Comparison of ENCODE assay signal across 33 mouse cellular contexts in the genomic region with DNA sequence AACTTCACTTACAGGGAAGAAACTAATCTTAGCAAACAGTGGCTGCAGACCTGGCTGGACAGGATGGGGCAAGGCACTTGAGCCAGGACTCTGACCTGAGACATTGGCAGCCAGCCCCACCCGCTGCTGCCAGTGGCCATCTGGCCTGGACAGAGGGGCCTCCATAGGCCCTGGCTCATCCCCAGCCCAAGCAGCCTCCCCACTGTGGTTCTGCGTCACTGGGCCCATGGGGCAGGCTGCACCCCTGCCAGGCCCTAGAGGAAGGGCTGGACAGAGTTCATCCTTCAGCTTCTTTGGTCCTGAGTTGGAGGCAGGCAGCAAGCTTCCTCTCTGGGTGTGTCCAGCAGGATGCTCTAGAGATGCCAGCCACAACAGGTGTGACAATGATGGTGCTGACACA. TPM values are rescaled to one million over a fixed set of nuclear protein-coding genes. Genes with fewer than 3 reads are reported as not detected.
A peak's percentile ranks its signal among the peaks of the same experiment; 100 is the strongest.
DNase-seq lines count a peak whose midpoint lies in the region; ATAC-seq and TF ChIP-seq lines count a peak whose summit lies in the region.
"Had no signal": no experiment of that assay in that cellular context is flagged by ENCODE, and none has a peak within 500 bp of the region (broad histone marks: within the 10 kb centered on the region; RNA-seq: fewer than 3 reads in every experiment).

No protein-coding gene starts in this region.

- WGBS in midbrain, embryonic 11.5 days: 81% methylated on average over 2 of the region's 2 CpGs

- H3K27me3 ChIP-seq in testis, adult 2 months (ENCODE audit: control insufficient read depth, insufficient read depth, low read length): no peaks in the 10 kb centered on the region
- H3K27me3 ChIP-seq in midbrain, embryonic 11.5 days (ENCODE audit: control insufficient read depth, insufficient read depth, low read length): no peaks in the 10 kb centered on the region
- H3K27me3 ChIP-seq: embryonic facial prominence, embryonic 13.5 days; forebrain, embryonic 12.5 days; intestine, embryonic 15.5 days; limb, embryonic 12.5 days had no signal

- H3K4me3 ChIP-seq in testis, adult 2 months (ENCODE audit: control insufficient read depth, low read depth, low read length): peak overlapping the region; percentile 58
- no peak overlapping the region for H3K4me3 ChIP-seq in midbrain, embryonic 11.5 days (ENCODE audit: low read depth, low read length)
- H3K4me3 ChIP-seq: embryonic facial prominence, embryonic 13.5 days; erythroblast, embryonic 14.5 days; forebrain, embryonic 12.5 days; heart, embryonic 12.5 days; hindbrain, embryonic 10.5 days; intestine, embryonic 15.5 days; limb, embryonic 12.5 days; midbrain, embryonic 13.5 days had no signal

- no peaks in the 10 kb centered on the region for H3K9me3 ChIP-seq in midbrain, embryonic 11.5 days (ENCODE audit: control insufficient read depth, low read length)
- H3K9me3 ChIP-seq: embryonic facial prominence, embryonic 13.5 days; forebrain, embryonic 12.5 days; heart, embryonic 12.5 days; hindbrain, embryonic 10.5 days; intestine, embryonic 15.5 days; limb, embryonic 12.5 days; midbrain, embryonic 13.5 days had no signal

- no peak overlapping the region for H3K9ac ChIP-seq in midbrain, embryonic 11.5 days (ENCODE audit: low read length)
- H3K9ac ChIP-seq: embryonic facial prominence, embryonic 13.5 days; forebrain, embryonic 12.5 days; heart, embryonic 12.5 days; intestine, embryonic 15.5 days; limb, embryonic 12.5 days; liver, postnatal 0 days; midbrain, embryonic 13.5 days had no signal

- no peak for TF ChIP-seq CTCF in testis, adult 2 months (IDR thresholded peaks at IDR 0.05; ENCODE audit: control insufficient read depth, insufficient read depth, insufficient replicate concordance, low read depth, low read length)

- H3K4me1 ChIP-seq in testis, adult 2 months (ENCODE audit: control insufficient read depth, insufficient read depth, low read length): no peaks in the 10 kb centered on the region
- H3K4me1 ChIP-seq in midbrain, embryonic 11.5 days (ENCODE audit: control insufficient read depth, insufficient read depth, low read length): no peaks in the 10 kb centered on the region
- H3K4me1 ChIP-seq: embryonic facial prominence, embryonic 13.5 days; forebrain, embryonic 12.5 days; heart, embryonic 12.5 days; hindbrain, embryonic 10.5 days; intestine, embryonic 15.5 days; limb, embryonic 12.5 days; midbrain, embryonic 13.5 days had no signal

- DNase-seq in testis, postnatal 10 days (ENCODE audit: low spot score): no peak
- DNase-seq in cerebellum, adult 11-12 months: peak; percentile 95
- DNase-seq in cerebellum, postnatal 10 days: peak; percentile 90 to 93
- no peak for DNase-seq in midbrain, embryonic 11.5 days (ENCODE audit: low spot score, missing footprints)
- no peak for DNase-seq in retina, postnatal 1 day
- no peak for DNase-seq in adrenal gland, postnatal 10 days
- DNase-seq: adrenal gland, postnatal 25 days; gastrocnemius, postnatal 25 days; heart, adult 18-20 months; heart, postnatal 10 days; liver, postnatal 0 days; lung, postnatal 10 days; right cerebral cortex, postnatal 14 days; spleen, adult 18-20 months; thymus, postnatal 25 days had no signal

- H3K36me3 ChIP-seq in testis, adult 2 months (ENCODE audit: control insufficient read depth, insufficient read depth, low read length): no peaks in the 10 kb centered on the region
- no peaks in the 10 kb centered on the region for H3K36me3 ChIP-seq in midbrain, embryonic 11.5 days (ENCODE audit: control insufficient read depth, insufficient read depth, low read length)
- H3K36me3 ChIP-seq: embryonic facial prominence, embryonic 13.5 days; forebrain, embryonic 12.5 days; heart, embryonic 12.5 days; hindbrain, embryonic 10.5 days; intestine, embryonic 15.5 days; limb, embryonic 12.5 days; midbrain, embryonic 13.5 days had no signal

- H3K4me2 ChIP-seq in midbrain, embryonic 11.5 days: no peak overlapping the region
- H3K4me2 ChIP-seq: embryonic facial prominence, embryonic 13.5 days; forebrain, embryonic 12.5 days; heart, embryonic 12.5 days; intestine, embryonic 15.5 days; limb, embryonic 12.5 days; liver, embryonic 11.5 days; midbrain, embryonic 13.5 days had no signal

- ATAC-seq in midbrain, embryonic 11.5 days (ENCODE audit: low FRiP score): no peak
- ATAC-seq: hindbrain, embryonic 16.5 days; intestine, embryonic 15.5 days; liver, postnatal 0 days; midbrain, embryonic 13.5 days had no signal

- H3K27ac ChIP-seq in testis, adult 2 months (ENCODE audit: control insufficient read depth, insufficient read depth, low read depth, low read length): no peak overlapping the region
- no peak overlapping the region for H3K27ac ChIP-seq in midbrain, embryonic 11.5 days (ENCODE audit: low read depth, low read length)
- H3K27ac ChIP-seq: embryonic facial prominence, embryonic 13.5 days; forebrain, embryonic 12.5 days; hindbrain, embryonic 10.5 days; intestine, embryonic 15.5 days; kidney, postnatal 0 days; limb, embryonic 12.5 days; midbrain, embryonic 13.5 days had no signal

- no peak for TF ChIP-seq POLR2A in testis, adult 2 months (IDR thresholded peaks at IDR 0.05; ENCODE audit: control insufficient read depth, low read depth, low read length)

RNA-seq across cellular contexts. Expression of a gene that starts 3.9 kb away (rescaled TPM):
- 747 and 763 TPM in 2 replicates for polyA plus RNA-seq in testis, adult 2 months (2012; rRNA removed)
- not detected in 2 replicates for polyA plus RNA-seq in midbrain, embryonic 11.5 days (2014; fragmentation: Nextera tagmentation; extraction: Ambion mirVana)
- not detected for total RNA-seq in adrenal gland, postnatal 10 days (2021)
- total RNA-seq: adrenal gland, postnatal 25 days; gastrocnemius, postnatal 25 days; heart, adult 18-20 months; heart, postnatal 10 days; layer of hippocampus, adult 18-20 months; layer of hippocampus, postnatal 14 days; left cerebral cortex, postnatal 10 days; megakaryocyte, adult 5-6 weeks; monocyte, adult 5-6 weeks; neutrophil, adult 5-6 weeks had no signal
- polyA plus RNA-seq: embryonic facial prominence, embryonic 13.5 days; erythroblast, embryonic 14.5 days; forebrain, embryonic 12.5 days; heart, embryonic 12.5 days; hindbrain, embryonic 10.5 days; hindbrain, embryonic 16.5 days; intestine, embryonic 15.5 days; kidney, postnatal 0 days; limb, embryonic 12.5 days; liver, embryonic 11.5 days; liver, postnatal 0 days; midbrain, embryonic 13.5 days had no signal

RNA-seq across cellular contexts. Expression of a gene that starts 41.2 kb away (rescaled TPM):
- 0.94 and 1.2 TPM in 2 replicates for polyA plus RNA-seq in testis, adult 2 months (2012; rRNA removed)
- 70.9 and 71.6 TPM in 2 replicates for polyA plus RNA-seq in midbrain, embryonic 11.5 days (2014; fragmentation: Nextera tagmentation; extraction: Ambion mirVana)
- total RNA-seq in adrenal gland, postnatal 10 days (2021): 10 to 100 TPM; 50.9 to 69.5 TPM
- polyA plus RNA-seq: erythroblast, embryonic 14.5 days had no signal

RNA-seq across cellular contexts. Expression of a gene that starts 57.4 kb away (rescaled TPM):
- polyA plus RNA-seq in testis, adult 2 months (2012; rRNA removed): 0.42 and 0.59 TPM in 2 replicates
- polyA plus RNA-seq in midbrain, embryonic 11.5 days (2014; fragmentation: Nextera tagmentation; extraction: Ambion mirVana): 0.33 and 0.60 TPM in 2 replicates
- total RNA-seq in adrenal gland, postnatal 10 days (2021): not detected
- total RNA-seq: gastrocnemius, postnatal 25 days; heart, adult 18-20 months; heart, postnatal 10 days; megakaryocyte, adult 5-6 weeks; monocyte, adult 5-6 weeks; neutrophil, adult 5-6 weeks had no signal
- polyA plus RNA-seq: erythroblast, embryonic 14.5 days; heart, embryonic 12.5 days; liver, embryonic 11.5 days; liver, postnatal 0 days had no signal

Comparison
In these comparisons a context has a peak if more than half of its experiments do, and no peak if none do; other contexts are left out.
1. DNase-seq: peak in cerebellum, adult 11-12 months (single experiment) and cerebellum, postnatal 10 days (2 of 2); none in testis, postnatal 10 days (single experiment), midbrain, embryonic 11.5 days (single experiment), retina, postnatal 1 day (single experiment) and adrenal gland, postnatal 10 days (single experiment).
2. RNA of a gene that starts 3.9 kb away (polyA plus RNA-seq): 747 to 763 TPM in testis, adult 2 months; not detected in midbrain, embryonic 11.5 days; every median in the first group is over 100 times any median in the second.
3. RNA of a gene that starts 41.2 kb away (polyA plus RNA-seq): 70.9 to 71.6 TPM in midbrain, embryonic 11.5 days; 0.94 to 1.2 TPM in testis, adult 2 months; every median in the first group is over 10 times any median in the second.